Mouse (Mus musculus) hindbrain, embryonic 15.5 days (tissue): ENCODE measurements around the gene Camkmt. TPM values are rescaled to one million over a fixed set of nuclear protein-coding genes. Genes with fewer than 3 reads are reported as not detected.
A peak's percentile ranks its signal among the peaks of the same experiment; 100 is the strongest.

ENCODE experiments used
- ATAC-seq: fragments of 200-750 bp; cut with Nextera tagmentation; 2 replicates; pipeline ENCODE4 v1.8.0; 2017; ENCODE audit warnings: low read depth, moderate number of reproducible peaks, moderate TSS enrichment; ENCODE audit not compliant: low FRiP score
- H3K27ac ChIP-seq: fragments of 300-500 bp; sonication (generic); replicated peaks from 2 replicates; pipeline ENCODE4 v1.5.1; 2015; ENCODE audit warnings: mild to moderate bottlenecking, inconsistent platforms
- H3K27me3 ChIP-seq: fragments of 300-500 bp; sonication (generic); 2 replicates; pipeline ENCODE4 v1.6.1; 2015; ENCODE audit warnings: control low read depth, inconsistent platforms
- H3K36me3 ChIP-seq: fragments of 300-500 bp; sonication (generic); 2 replicates; pipeline ENCODE4 v1.6.1; 2015; ENCODE audit warnings: control low read depth, inconsistent platforms
- H3K4me1 ChIP-seq: fragments of 300-500 bp; sonication (generic); replicated peaks from 2 replicates; pipeline ENCODE4 v1.6.1; 2015; ENCODE audit warnings: control low read depth, inconsistent platforms
- H3K4me2 ChIP-seq: fragments of 300-500 bp; sonication (generic); 2 replicates; pipeline ENCODE4 v1.6.1; 2015; ENCODE audit warnings: moderate library complexity, mild to moderate bottlenecking, inconsistent platforms
- H3K4me3 ChIP-seq: fragments of 300-500 bp; sonication (generic); 2 replicates; pipeline ENCODE4 v1.5.1; 2015; ENCODE audit warnings: mild to moderate bottlenecking, inconsistent platforms
- H3K9ac ChIP-seq: fragments of 300-500 bp; sonication (generic); 2 replicates; pipeline ENCODE4 v1.6.1; 2015; ENCODE audit warnings: inconsistent platforms
- H3K9me3 ChIP-seq: fragments of 300-500 bp; sonication (generic); 2 replicates; pipeline ENCODE4 v1.6.1; 2016; ENCODE audit warnings: control low read depth, inconsistent platforms
- WGBS: fragments of 180-500 bp; shearing (Covaris S2); methylation state at CpG from one replicate; pipeline ENCODE4 v1.1.7; 2015; 5-methylcytosine and 5-hydroxymethylcytosine counted together
- polyA plus RNA-seq: library from polyadenylated mRNA; unstranded; fragments of >200 nt; fragmentation: Nextera tagmentation; extraction: Ambion mirVana; gene quantifications from 2 replicates; pipeline ENCODE4 v1.2.1, GENCODE M21; 2015

Gene Camkmt
- polyA plus RNA-seq, 1 experiment from 2014 or later: 20.8 TPM

DNA sequence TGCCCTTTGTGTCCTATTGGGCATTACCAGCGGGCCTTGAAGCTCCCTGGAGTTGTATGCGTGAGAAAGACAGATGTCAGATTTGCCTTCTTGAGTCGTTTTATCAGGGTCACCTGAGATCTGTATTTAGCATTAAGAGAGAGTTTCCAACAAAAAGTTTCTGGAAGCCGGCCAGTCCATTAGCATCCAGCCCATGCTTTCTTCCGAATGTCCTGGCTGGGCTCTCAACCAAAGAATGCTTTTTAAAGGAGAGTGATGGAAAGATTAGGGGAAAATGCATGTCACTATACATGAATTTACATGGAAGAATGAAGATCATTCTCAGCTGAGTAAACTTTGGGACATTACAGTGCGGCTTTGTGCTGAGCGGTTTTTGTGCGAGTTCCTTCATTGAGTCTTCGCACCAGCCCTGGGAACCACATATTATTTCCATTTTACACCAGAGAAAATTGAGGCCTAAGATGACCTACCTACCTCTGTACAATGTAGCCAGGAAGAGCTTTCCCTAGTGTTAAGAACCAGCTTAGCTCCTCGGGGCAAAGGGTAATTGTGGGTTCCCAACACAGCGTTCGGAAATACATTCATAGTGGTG is 176.6 kb downstream of the Camkmt start:
- no peak for ATAC-seq
- WGBS: 72% methylated on average over 12 of the region's 12 CpGs
- H3K4me1 ChIP-seq: peaks cover 9% of the 10 kb centered on the region; the same call in 1 of the 2 replicates
- H3K36me3 ChIP-seq: no peaks in the 10 kb centered on the region
- no peaks in the 10 kb centered on the region for H3K9me3 ChIP-seq
- H3K27ac ChIP-seq: no peak overlapping the region
- no peak overlapping the region for H3K4me2 ChIP-seq
- H3K27me3 ChIP-seq: 0 out of 2 replicates have a peak, but pooled peaks cover 2% of the 10 kb centered on the region
- no peak overlapping the region for H3K9ac ChIP-seq
- H3K4me3 ChIP-seq: no peak overlapping the region

- no peak for ATAC-seq
- H3K27me3 ChIP-seq: 0 out of 2 replicates have a peak, but pooled peaks cover under 1% of the 10 kb centered on the region
- H3K4me3 ChIP-seq: no peak overlapping the region
- H3K36me3 ChIP-seq: no peaks in the 10 kb centered on the region
- H3K27ac ChIP-seq: no peak overlapping the region
- peaks cover 11% of the 10 kb centered on the region for H3K4me1 ChIP-seq
- no peak overlapping the region for H3K9ac ChIP-seq
- WGBS: 43% methylated on average over 20 of the region's 20 CpGs
- peak overlapping the region; percentile 22 for H3K4me2 ChIP-seq
- no peaks in the 10 kb centered on the region for H3K9me3 ChIP-seq
Observed at GRCm38 (mm10) chr17:85271466-85272175, 181.3 kb downstream of the Camkmt start.

DNA sequence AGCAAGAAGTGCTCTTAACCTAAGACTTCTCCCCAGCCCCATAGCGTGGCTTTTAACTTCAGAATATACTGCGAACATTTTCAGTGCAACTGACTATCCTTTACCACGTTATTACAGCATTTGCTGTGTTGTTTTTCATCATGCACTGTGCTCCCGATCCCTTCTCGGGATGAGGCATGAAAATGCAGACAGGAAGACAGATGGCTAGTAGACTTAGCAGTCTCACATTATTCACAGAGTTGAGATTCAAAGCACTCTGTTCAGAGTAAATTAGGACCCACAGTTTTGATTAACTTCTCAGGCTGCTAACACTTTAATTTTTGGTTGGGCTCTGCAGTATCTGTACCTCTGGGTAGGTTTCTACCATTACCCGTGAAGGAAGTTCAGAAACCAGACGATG is 189.4 kb downstream of the Camkmt start:
- Histone ChIP-seq H3K4me1 (no peaks in the 10 kb centered on the region), H3K27me3 (no peaks in the 10 kb centered on the region), H3K27ac (no peak overlapping the region), H3K4me3 (no peak overlapping the region), H3K9me3 (no peaks in the 10 kb centered on the region), H3K4me2 (no peak overlapping the region), H3K9ac (no peak overlapping the region), H3K36me3 (no peaks in the 10 kb centered on the region)
- WGBS: 82% methylated on average over 7 of the region's 7 CpGs
- no peak for ATAC-seq

- Histone ChIP-seq H3K27ac (no peak overlapping the region), H3K4me2 (no peak overlapping the region), H3K9ac (no peak overlapping the region), H3K27me3 (no peaks in the 10 kb centered on the region), H3K4me3 (no peak overlapping the region), H3K36me3 (no peaks in the 10 kb centered on the region), H3K9me3 (no peaks in the 10 kb centered on the region), H3K4me1 (no peaks in the 10 kb centered on the region)
- WGBS: 72% methylated on average over 5 of the region's 5 CpGs
- ATAC-seq: no peak
Observed at GRCm38 (mm10) chr17:85282447-85282846, 192.1 kb downstream of the Camkmt start.

DNA sequence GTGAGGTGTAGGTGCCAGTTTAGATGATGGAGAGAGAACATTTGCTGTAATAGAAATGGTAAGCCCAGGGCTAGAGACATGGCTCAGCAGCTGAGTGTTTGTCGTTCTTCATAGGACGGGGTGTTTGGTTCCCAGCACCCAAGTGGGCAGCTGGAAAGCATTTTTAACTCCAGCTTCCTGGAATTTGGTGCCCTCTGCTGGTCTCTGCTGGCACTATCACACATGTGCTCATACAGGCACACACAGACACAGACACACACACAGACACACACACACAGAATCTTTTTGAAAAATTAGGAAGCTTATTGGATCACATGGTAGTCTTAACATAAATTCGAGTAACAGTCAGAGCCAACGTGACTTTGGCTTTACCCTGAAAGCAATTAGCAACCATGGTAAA is 200.8 kb downstream of the Camkmt start:
- no peaks in the 10 kb centered on the region for H3K27me3 ChIP-seq
- no peak overlapping the region for H3K9ac ChIP-seq
- no peaks in the 10 kb centered on the region for H3K9me3 ChIP-seq
- no peaks in the 10 kb centered on the region for H3K36me3 ChIP-seq
- no peak for ATAC-seq
- 95% methylated on average over 4 of the region's 4 CpGs for WGBS
- H3K4me1 ChIP-seq: no peaks in the 10 kb centered on the region
- no peak overlapping the region for H3K4me3 ChIP-seq
- H3K27ac ChIP-seq: no peak overlapping the region
- no peak overlapping the region for H3K4me2 ChIP-seq

DNA sequence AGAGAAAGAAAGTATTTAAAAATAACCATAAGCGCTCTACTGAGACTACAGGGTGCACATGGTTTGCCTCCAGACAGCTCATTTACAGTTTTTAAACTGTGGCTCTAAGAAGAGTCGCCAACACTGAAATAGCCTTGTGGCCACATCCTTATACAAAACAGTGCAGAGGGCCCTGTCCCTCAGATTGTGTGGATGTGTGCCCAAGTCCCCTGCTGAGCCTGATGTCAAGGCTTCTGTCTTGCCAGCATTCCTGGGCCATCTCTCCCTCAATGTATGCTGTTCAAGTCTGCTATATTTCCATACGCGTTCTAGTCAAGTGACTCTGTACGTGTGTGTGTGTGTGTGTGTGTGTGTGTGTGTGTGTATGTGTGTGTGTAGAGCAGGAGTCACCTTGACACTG is 201.2 kb downstream of the Camkmt start:
- H3K9ac ChIP-seq: no peak overlapping the region
- 87% methylated on average over 5 of the region's 5 CpGs for WGBS
- H3K27ac ChIP-seq: no peak overlapping the region
- H3K4me3 ChIP-seq: no peak overlapping the region
- no peak for ATAC-seq
- no peaks in the 10 kb centered on the region for H3K27me3 ChIP-seq
- H3K4me1 ChIP-seq: no peaks in the 10 kb centered on the region
- H3K4me2 ChIP-seq: no peak overlapping the region
- H3K9me3 ChIP-seq: no peaks in the 10 kb centered on the region
- no peaks in the 10 kb centered on the region for H3K36me3 ChIP-seq

GRCm38 (mm10) chr17:85292276-85292675 is 201.9 kb downstream of the Camkmt start:
- H3K4me1 ChIP-seq: no peaks in the 10 kb centered on the region
- no peak overlapping the region for H3K9ac ChIP-seq
- 89% methylated on average over 6 of the region's 6 CpGs for WGBS
- ATAC-seq: no peak
- H3K4me3 ChIP-seq: no peak overlapping the region
- no peaks in the 10 kb centered on the region for H3K9me3 ChIP-seq
- no peak overlapping the region for H3K27ac ChIP-seq
- no peaks in the 10 kb centered on the region for H3K27me3 ChIP-seq
- H3K4me2 ChIP-seq: no peak overlapping the region
- H3K36me3 ChIP-seq: no peaks in the 10 kb centered on the region

DNA sequence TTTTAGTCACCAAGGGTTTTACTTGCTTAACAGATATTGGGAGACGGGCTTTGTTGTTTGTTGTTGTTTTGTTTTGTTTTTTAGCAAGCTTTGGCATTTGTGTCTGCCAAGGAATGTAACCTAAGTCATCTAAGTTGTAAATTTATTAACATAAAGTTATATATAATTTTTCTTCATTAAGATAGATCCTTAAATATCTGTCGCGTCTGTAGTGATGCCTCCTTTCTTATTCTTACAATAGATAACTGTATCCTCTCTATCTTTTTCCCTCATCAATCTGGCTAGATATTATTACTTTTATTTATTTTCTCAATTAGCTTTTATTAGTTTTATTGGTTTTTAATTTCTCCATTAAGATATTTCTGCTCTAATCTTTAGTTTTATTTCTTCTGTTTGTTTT is 213.3 kb downstream of the Camkmt start:
- ATAC-seq: no peak

DNA sequence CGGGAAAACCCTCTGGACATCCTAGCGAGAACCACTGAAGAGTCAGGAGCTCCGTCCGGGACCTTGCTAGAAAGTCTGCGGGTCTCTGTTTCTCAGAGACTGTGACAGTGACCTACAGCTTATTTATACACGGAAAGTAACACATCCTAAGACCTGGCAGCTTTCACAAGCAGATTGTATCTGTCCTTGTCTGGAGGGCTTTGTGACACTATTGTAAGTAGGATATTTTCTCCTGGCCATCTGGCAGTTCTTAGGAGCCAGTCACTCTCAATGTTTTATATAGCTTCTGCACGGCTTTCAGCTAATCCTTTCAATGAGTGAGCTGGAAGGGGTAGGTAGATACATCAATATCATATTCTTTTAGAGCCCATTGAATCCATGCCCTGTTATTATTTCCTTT is 218.2 kb downstream of the Camkmt start:
- 71% methylated on average over 7 of the region's 7 CpGs for WGBS
- no peak for ATAC-seq

More for the DNA sequence above, 213.3 kb downstream of the Camkmt start:
- H3K27me3 ChIP-seq: no peaks in the 10 kb centered on the region
- no peak overlapping the region for H3K9ac ChIP-seq
- no peak overlapping the region for H3K27ac ChIP-seq
- no peaks in the 10 kb centered on the region for H3K9me3 ChIP-seq
- WGBS: 96% methylated on average over 3 of the region's 3 CpGs
- no peak overlapping the region for H3K4me2 ChIP-seq
- no peaks in the 10 kb centered on the region for H3K4me1 ChIP-seq
- H3K36me3 ChIP-seq: no peaks in the 10 kb centered on the region
- no peak overlapping the region for H3K4me3 ChIP-seq

GRCm38 (mm10) chr17:85309046-85309445 is 218.7 kb downstream of the Camkmt start:
- H3K4me1 ChIP-seq: no peaks in the 10 kb centered on the region
- no peaks in the 10 kb centered on the region for H3K27me3 ChIP-seq
- no peak for ATAC-seq
- H3K4me3 ChIP-seq: no peak overlapping the region
- 84% methylated on average over 10 of the region's 10 CpGs for WGBS
- H3K9me3 ChIP-seq: no peaks in the 10 kb centered on the region
- no peak overlapping the region for H3K27ac ChIP-seq
- no peaks in the 10 kb centered on the region for H3K36me3 ChIP-seq
- no peak overlapping the region for H3K9ac ChIP-seq
- H3K4me2 ChIP-seq: no peak overlapping the region

More for the DNA sequence above, 218.2 kb downstream of the Camkmt start:
- Histone ChIP-seq H3K9ac (no peak overlapping the region), H3K4me3 (no peak overlapping the region), H3K9me3 (no peaks in the 10 kb centered on the region), H3K4me2 (no peak overlapping the region), H3K4me1 (no peaks in the 10 kb centered on the region), H3K27me3 (no peaks in the 10 kb centered on the region), H3K27ac (no peak overlapping the region), H3K36me3 (no peaks in the 10 kb centered on the region)

DNA sequence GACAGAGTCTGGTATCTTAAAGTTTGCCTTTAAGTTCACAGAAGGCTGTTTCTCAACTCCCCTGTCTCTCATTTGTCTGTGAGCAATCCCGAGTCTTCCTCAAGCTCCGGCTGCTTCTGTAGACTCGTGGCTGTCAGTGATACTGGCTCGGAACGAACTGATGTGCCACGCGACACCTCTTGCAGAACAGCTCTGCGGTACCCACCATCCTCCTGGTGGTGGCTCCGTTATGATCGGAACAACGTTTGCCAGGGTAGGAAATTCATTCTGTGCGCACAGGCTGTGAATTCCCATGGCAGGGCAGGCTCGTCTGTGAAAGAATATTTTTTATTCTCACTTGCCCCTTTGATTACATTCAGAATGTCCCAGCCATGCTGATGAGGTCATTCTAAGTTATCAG is 221.0 kb downstream of the Camkmt start:
- H3K4me2 ChIP-seq: peak overlapping the region; percentile 28
- no peaks in the 10 kb centered on the region for H3K4me1 ChIP-seq
- H3K36me3 ChIP-seq: no peaks in the 10 kb centered on the region
- no peak for ATAC-seq
- no peaks in the 10 kb centered on the region for H3K27me3 ChIP-seq
- no peak overlapping the region for H3K27ac ChIP-seq
- no peak overlapping the region for H3K4me3 ChIP-seq
- H3K9ac ChIP-seq: no peak overlapping the region
- no peaks in the 10 kb centered on the region for H3K9me3 ChIP-seq
- WGBS: 59% methylated on average over 13 of the region's 13 CpGs

DNA sequence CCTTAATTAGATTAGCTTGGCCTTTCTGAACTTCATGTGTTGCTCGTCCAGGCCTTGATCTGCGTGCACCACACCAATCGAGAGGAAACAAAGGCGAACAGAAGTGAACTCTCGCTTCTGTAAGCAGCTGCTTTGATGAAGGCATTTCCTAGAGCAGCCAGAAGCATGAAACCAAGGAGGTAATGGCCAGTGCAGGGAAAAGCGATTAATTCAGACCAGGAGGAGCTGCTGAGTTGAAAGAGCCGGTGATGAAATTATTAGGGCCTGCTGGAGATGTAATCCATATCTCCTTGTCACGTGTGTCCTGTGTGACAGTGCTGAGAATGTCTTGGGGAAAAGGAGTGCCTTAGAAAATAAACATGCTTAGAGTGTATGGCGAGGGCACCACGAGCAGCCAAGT is 228.0 kb downstream of the Camkmt start:
- 76% methylated on average over 10 of the region's 10 CpGs for WGBS
- H3K4me1 ChIP-seq: no peaks in the 10 kb centered on the region
- ATAC-seq: no peak
- no peak overlapping the region for H3K9ac ChIP-seq
- no peaks in the 10 kb centered on the region for H3K36me3 ChIP-seq
- no peak overlapping the region for H3K4me3 ChIP-seq
- no peak overlapping the region for H3K4me2 ChIP-seq
- no peaks in the 10 kb centered on the region for H3K27me3 ChIP-seq
- H3K9me3 ChIP-seq: no peaks in the 10 kb centered on the region
- H3K27ac ChIP-seq: no peak overlapping the region
